Mouse (Mus musculus) embryo, embryonic 9.5 days (tissue): ENCODE measurements around the gene Fpr-rs6.

Experiments
- DNase-seq: peaks from one replicate; pipeline ENCODE4 v3.0.0-alpha.2; 2017; ENCODE audit errors: extremely low spot score

Fpr-rs6 gene

GRCm38 (mm10) chr17:20182997-20183396 lies at the start of gene Fpr-rs6:
Fpr-rs6 (minus strand) TSS chr17:20183097.
- no peak for DNase-seq
